Mouse (Mus musculus) myocyte (in vitro differentiated cells): ENCODE measurements around the gene Hoxc8.

Experiments used
- CEBPB ChIP-seq: IDR thresholded peaks from 2 replicates; pipeline ENCODE4 v1.6.1; 2011; ENCODE audit warnings: mild to moderate bottlenecking, moderate library complexity; ENCODE audit not compliant: poor library complexity, insufficient read depth, severe bottlenecking
- E2F4 ChIP-seq: IDR thresholded peaks from one replicate; pipeline ENCODE4 v1.6.1; 2011; ENCODE audit warnings: mild to moderate bottlenecking, control low read depth, moderate library complexity; ENCODE audit not compliant: insufficient read depth
- MAX ChIP-seq: IDR thresholded peaks from one replicate; pipeline ENCODE4 v1.6.1; 2011; ENCODE audit warnings: low read depth, mild to moderate bottlenecking, control low read depth
- MYOD1 ChIP-seq, 3 experiments: IDR thresholded peaks; one replicate each; pipeline ENCODE4 v1.6.1; 2011; ENCODE audit warnings: control low read depth in 2 of 3, low read depth in 2 of 3, mild to moderate bottlenecking in 2 of 3, moderate library complexity in 1 of 3; ENCODE audit not compliant: insufficient read length in 2 of 3, control insufficient read depth in 1 of 3
- MYOG ChIP-seq, 3 experiments: IDR thresholded peaks; one replicate each; pipeline ENCODE4 v1.6.1; 2011; ENCODE audit warnings: control low read depth in 2 of 3, low read depth in 2 of 3, mild to moderate bottlenecking in 2 of 3; ENCODE audit not compliant: insufficient read length in 2 of 3, control insufficient read depth in 1 of 3, insufficient read depth in 1 of 3
- POLR2A ChIP-seq: IDR thresholded peaks from one replicate; pipeline ENCODE4 v1.6.1; 2011; ENCODE audit warnings: low read depth, mild to moderate bottlenecking, control low read depth, moderate library complexity; ENCODE audit not compliant: insufficient read length
- POLR2AphosphoS2 ChIP-seq: IDR thresholded peaks from one replicate; pipeline ENCODE4 v1.6.1; 2011; ENCODE audit warnings: low read depth, control low read depth; ENCODE audit not compliant: insufficient read length
- REST ChIP-seq: IDR thresholded peaks from one replicate; pipeline ENCODE4 v1.6.1; 2011; ENCODE audit warnings: mild to moderate bottlenecking, control low read depth, moderate library complexity; ENCODE audit not compliant: insufficient read depth, insufficient read length
- TCF12 ChIP-seq: IDR thresholded peaks from one replicate; pipeline ENCODE4 v1.6.1; 2011; ENCODE audit warnings: mild to moderate bottlenecking, control low read depth; ENCODE audit not compliant: poor library complexity, insufficient read depth, severe bottlenecking
- USF1 ChIP-seq: IDR thresholded peaks from one replicate; pipeline ENCODE4 v1.6.1; 2011; ENCODE audit warnings: low read depth, mild to moderate bottlenecking, control low read depth, moderate library complexity

GRCm38 (mm10) chr15:102959663-102960191, 30.7 kb upstream of the Hoxc8 start:
- TF ChIP-seq REST (no peak), POLR2AphosphoS2 (peak; percentile 60), MYOG (IDR thresholded peaks at IDR 0.05; ENCODE audit: control insufficient read depth in 1 of 3, insufficient read depth in 1 of 3, insufficient read length in 2 of 3, low read depth in 2 of 3) (no peak), MAX (no peak), POLR2A (no peak), USF1 (no peak), CEBPB (no peak), E2F4 (no peak), TCF12 (no peak), MYOD1 (IDR thresholded peaks at IDR 0.05; ENCODE audit: control insufficient read depth in 1 of 3, insufficient read length in 2 of 3, low read depth in 2 of 3) (no peak)
